Mouse (Mus musculus) forebrain, embryonic 14.5 days (tissue): ENCODE measurements at regions not wholly inside any gene's neighbourhood (a gene's known extent, or its start where the extent isn't known, plus 50 kb on each side); places are given as distances from the start of the nearest gene placed in this dataset.

Experiments
- ATAC-seq: fragments of 200-750 bp; cut with Nextera tagmentation; 2 replicates; pipeline ENCODE4 v1.8.0; 2017; ENCODE audit warnings: mild to moderate bottlenecking, moderate library complexity
- DNase-seq: peaks from one replicate; pipeline ENCODE4 v3.0.0-alpha.2; 2015; ENCODE audit warnings: low spot score
- H3K27ac ChIP-seq: fragments of 300-500 bp; sonication (generic); 2 replicates; pipeline ENCODE4 v1.5.1; 2014; ENCODE audit warnings: low read depth, mild to moderate bottlenecking, control low read depth, low read length, moderate library complexity
- H3K27me3 ChIP-seq: fragments of 300-500 bp; sonication (generic); replicated peaks from 2 replicates; pipeline ENCODE4 v1.6.1; 2014; ENCODE audit warnings: low read length, control low read depth, mixed read lengths; ENCODE audit not compliant: control insufficient read depth, insufficient read depth
- H3K36me3 ChIP-seq: fragments of 300-500 bp; sonication (generic); 2 replicates; pipeline ENCODE4 v1.6.1; 2014; ENCODE audit warnings: low read length, control low read depth; ENCODE audit not compliant: control insufficient read depth, insufficient read depth
- H3K4me1 ChIP-seq: fragments of 300-500 bp; sonication (generic); 2 replicates; pipeline ENCODE4 v1.6.1; 2014; ENCODE audit warnings: antibody characterized with exemption, low read length, control low read depth; ENCODE audit not compliant: control insufficient read depth, insufficient read depth
- H3K4me2 ChIP-seq: fragments of 300-500 bp; sonication (generic); 2 replicates; pipeline ENCODE4 v1.6.1; 2014; ENCODE audit warnings: mild to moderate bottlenecking, control low read depth, low read length
- H3K4me3 ChIP-seq: fragments of 300-500 bp; sonication (generic); 2 replicates; pipeline ENCODE4 v1.5.1; 2014; ENCODE audit warnings: low read depth, low read length, control low read depth
- H3K9ac ChIP-seq: fragments of 300-500 bp; sonication (generic); 2 replicates; pipeline ENCODE4 v1.6.1; 2014; ENCODE audit warnings: mild to moderate bottlenecking, low read length, control low read depth, moderate library complexity
- H3K9me3 ChIP-seq: fragments of 300-500 bp; sonication (generic); replicated peaks from 2 replicates; pipeline ENCODE4 v1.6.1; 2016; ENCODE audit warnings: low read length, control low read depth, mixed read lengths; ENCODE audit not compliant: control insufficient read depth
- WGBS: fragments of 180-500 bp; shearing (Covaris S2); extraction: QIAGEN DNeasy Blood & Tissue Kit; methylation state at CpG from one replicate; pipeline ENCODE4 v1.1.7; 2014; 5-methylcytosine and 5-hydroxymethylcytosine counted together

DNA sequence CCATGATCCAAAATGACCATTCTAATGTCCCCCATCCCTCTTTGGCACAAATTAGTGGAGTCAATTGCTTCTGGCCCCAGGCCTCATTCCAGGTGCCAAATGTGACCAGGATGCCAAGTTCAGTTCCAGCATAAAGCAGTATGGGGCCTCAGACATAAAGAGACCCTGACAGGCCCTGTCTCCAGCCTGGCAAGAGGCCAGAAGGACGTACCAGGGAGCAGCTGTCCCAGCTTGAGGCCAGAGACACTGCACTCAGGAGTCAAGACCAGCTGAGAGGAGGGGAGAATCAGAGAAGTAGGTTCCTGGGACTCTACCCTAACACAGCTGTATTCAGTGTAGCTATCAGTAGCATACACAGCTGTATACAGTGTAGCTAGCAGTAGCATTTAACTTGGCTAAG, 341.1 kb downstream of the Cdh26 start:
- Histone ChIP-seq H3K27ac (no peak overlapping the region), H3K4me1 (0 out of 2 replicates have a peak, but pooled peaks cover 3% of the 10 kb centered on the region), H3K4me3 (no peak overlapping the region), H3K36me3 (no peaks in the 10 kb centered on the region), H3K27me3 (no peaks in the 10 kb centered on the region), H3K9me3 (no peaks in the 10 kb centered on the region), H3K9ac (no peak overlapping the region), H3K4me2 (no peak overlapping the region)
- 22% methylated on average over 1 of the region's 1 CpGs for WGBS
- DNase-seq = peak; percentile 26
- ATAC-seq = no peak

DNA sequence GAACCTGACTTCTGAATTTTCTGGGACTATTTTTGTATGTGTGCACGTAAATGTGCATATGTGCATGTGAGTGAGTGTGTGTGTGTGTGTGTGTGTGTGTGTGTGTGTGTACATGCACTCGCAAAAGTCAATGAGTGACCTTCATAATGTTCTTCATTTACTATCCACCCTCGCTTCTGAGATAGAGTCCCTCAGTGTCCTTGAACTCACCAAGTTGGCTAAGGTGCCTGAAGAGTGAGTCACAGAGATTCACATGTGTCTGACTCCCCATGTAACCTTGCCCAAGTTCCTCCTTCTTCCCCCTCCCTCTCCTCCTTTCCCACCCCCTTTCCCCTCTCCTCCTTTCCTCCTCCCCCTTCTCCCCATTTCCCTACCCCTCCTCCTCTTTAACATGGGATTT, 341.6 kb downstream of the Cdh26 start:
- 94% methylated on average over 3 of the region's 3 CpGs for WGBS
- no peak for DNase-seq
- H3K27ac ChIP-seq = no peak overlapping the region

GRCm38 (mm10) chr2:178784822-178785589, 354.7 kb downstream of the Cdh26 start:
- WGBS = 47% methylated on average over 25 of the region's 25 CpGs
- Histone ChIP-seq H3K4me2 (peak overlapping the region; percentile 12; the same call in 1 of the 2 replicates), H3K4me3 (no peak overlapping the region), H3K9ac (0 out of 2 replicates have a peak overlapping the region, but pooled peaks have one; percentile 21), H3K36me3 (no peaks in the 10 kb centered on the region), H3K4me1 (peaks cover 14% of the 10 kb centered on the region), H3K9me3 (no peaks in the 10 kb centered on the region), H3K27me3 (no peaks in the 10 kb centered on the region), H3K27ac (peak overlapping the region; percentile 58)
- DNase-seq (peak; percentile 80), ATAC-seq (peak; percentile 76)

More for the DNA sequence above, 341.6 kb downstream of the Cdh26 start:
- H3K27me3 ChIP-seq = no peaks in the 10 kb centered on the region
- H3K9me3 ChIP-seq = no peaks in the 10 kb centered on the region
- no peak for ATAC-seq
- H3K4me2 ChIP-seq = no peak overlapping the region
- no peak overlapping the region for H3K9ac ChIP-seq
- H3K4me3 ChIP-seq = no peak overlapping the region
- 0 out of 2 replicates have a peak, but pooled peaks cover 3% of the 10 kb centered on the region for H3K4me1 ChIP-seq
- no peaks in the 10 kb centered on the region for H3K36me3 ChIP-seq

- H3K9ac ChIP-seq = no peak overlapping the region
- no peaks in the 10 kb centered on the region for H3K36me3 ChIP-seq
- no peak overlapping the region for H3K4me2 ChIP-seq
- H3K4me1 ChIP-seq = peaks cover 14% of the 10 kb centered on the region
- H3K27ac ChIP-seq = peak overlapping the region; percentile 58; the same call in 1 of the 2 replicates
- DNase-seq = no peak
- H3K4me3 ChIP-seq = no peak overlapping the region
- no peaks in the 10 kb centered on the region for H3K9me3 ChIP-seq
- no peak for ATAC-seq
- H3K27me3 ChIP-seq = no peaks in the 10 kb centered on the region
- 51% methylated on average over 6 of the region's 6 CpGs for WGBS
These were observed 355.5 kb downstream of the Cdh26 start for GRCm38 (mm10) chr2:178785843-178786242.

DNA sequence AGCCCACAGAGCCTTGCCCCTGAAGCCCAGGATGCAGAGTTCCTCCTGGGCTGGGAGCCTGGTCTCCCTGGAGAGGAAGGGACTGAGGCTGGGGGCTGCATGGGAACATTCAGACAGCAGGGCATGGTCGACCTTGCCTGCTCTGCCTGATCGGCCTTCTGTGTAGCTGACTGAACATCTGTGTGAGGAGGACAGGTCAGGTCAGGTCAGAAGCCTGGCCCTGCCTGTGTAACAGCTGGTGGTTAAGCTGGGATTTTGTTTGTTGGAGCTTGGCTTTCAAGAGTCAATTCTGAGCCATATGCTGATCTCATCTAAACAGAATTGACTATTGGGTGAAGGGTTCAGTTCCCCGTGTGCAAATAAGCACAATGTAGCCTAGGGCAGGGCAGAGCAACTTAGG, 365.5 kb downstream of the Cdh26 start:
- Histone ChIP-seq H3K4me1 (no peaks in the 10 kb centered on the region), H3K27me3 (no peaks in the 10 kb centered on the region), H3K4me2 (no peak overlapping the region), H3K9me3 (no peaks in the 10 kb centered on the region), H3K9ac (no peak overlapping the region), H3K27ac (no peak overlapping the region), H3K36me3 (no peaks in the 10 kb centered on the region), H3K4me3 (no peak overlapping the region)
- WGBS = 69% methylated on average over 3 of the region's 3 CpGs
- DNase-seq (no peak), ATAC-seq (no peak)

GRCm38 (mm10) chr2:178801464-178801863, 371.1 kb downstream of the Cdh26 start:
- Histone ChIP-seq H3K4me1 (no peaks in the 10 kb centered on the region), H3K27ac (no peak overlapping the region), H3K36me3 (no peaks in the 10 kb centered on the region), H3K9ac (no peak overlapping the region), H3K27me3 (no peaks in the 10 kb centered on the region), H3K9me3 (no peaks in the 10 kb centered on the region), H3K4me2 (no peak overlapping the region), H3K4me3 (no peak overlapping the region)
- ATAC-seq (no peak), DNase-seq (no peak)
- 71% methylated on average over 12 of the region's 12 CpGs for WGBS

- Histone ChIP-seq H3K9ac (no peak overlapping the region), H3K9me3 (no peaks in the 10 kb centered on the region), H3K4me2 (no peak overlapping the region), H3K4me3 (no peak overlapping the region), H3K36me3 (no peaks in the 10 kb centered on the region), H3K27me3 (no peaks in the 10 kb centered on the region), H3K4me1 (peaks cover 9% of the 10 kb centered on the region; the same call in 1 of the 2 replicates), H3K27ac (no peak overlapping the region)
- DNase-seq (no peak), ATAC-seq (no peak)
- WGBS = 75% methylated on average over 8 of the region's 8 CpGs
These were observed 375.0 kb downstream of the Cdh26 start for GRCm38 (mm10) chr2:178805283-178805682.

- H3K4me2 ChIP-seq = no peak overlapping the region
- H3K36me3 ChIP-seq = no peaks in the 10 kb centered on the region
- H3K4me1 ChIP-seq = no peaks in the 10 kb centered on the region
- H3K9ac ChIP-seq = no peak overlapping the region
- no peaks in the 10 kb centered on the region for H3K9me3 ChIP-seq
- no peak overlapping the region for H3K27ac ChIP-seq
- ATAC-seq (no peak), DNase-seq (no peak)
- 86% methylated on average over 6 of the region's 6 CpGs for WGBS
- H3K4me3 ChIP-seq = no peak overlapping the region
- no peaks in the 10 kb centered on the region for H3K27me3 ChIP-seq
These were observed 391.2 kb downstream of the Cdh26 start for GRCm38 (mm10) chr2:178821552-178821951.

GRCm38 (mm10) chr2:178830313-178830712, 400.0 kb downstream of the Cdh26 start:
- no peaks in the 10 kb centered on the region for H3K36me3 ChIP-seq
- no peak overlapping the region for H3K4me2 ChIP-seq
- ATAC-seq (no peak), DNase-seq (no peak)
- H3K27me3 ChIP-seq = no peaks in the 10 kb centered on the region
- H3K9me3 ChIP-seq = no peaks in the 10 kb centered on the region
- no peak overlapping the region for H3K4me3 ChIP-seq
- 83% methylated on average over 3 of the region's 3 CpGs for WGBS
- H3K9ac ChIP-seq = no peak overlapping the region
- H3K4me1 ChIP-seq = no peaks in the 10 kb centered on the region
- H3K27ac ChIP-seq = no peak overlapping the region
